Mouse (Mus musculus) ES-E14 (cell line): Measurements from ENCODE around the gene Dock2. TPM values are rescaled to one million over a fixed set of nuclear protein-coding genes. Genes with fewer than 3 reads are reported as not detected.

Experiments used
- DNase-seq: peaks from one replicate; pipeline ENCODE4 v3.0.0-alpha.2; 2013; ENCODE audit warnings: low read depth, low spot score
- H3K27ac ChIP-seq: 2 replicates; pipeline ENCODE4 v1.5.1; 2012; ENCODE audit warnings: low read depth, mild to moderate bottlenecking, low read length, moderate library complexity, mixed read lengths; ENCODE audit not compliant: poor library complexity, insufficient read depth, severe bottlenecking
- H3K36me3 ChIP-seq: 2 replicates; pipeline ENCODE4 v1.6.1; 2012; ENCODE audit warnings: mild to moderate bottlenecking, low read length, moderate library complexity, mixed read lengths; ENCODE audit not compliant: control insufficient read depth, poor library complexity, insufficient read depth, severe bottlenecking
- H3K4me1 ChIP-seq, 2 experiments: fragments of 150-350 bp in 1 of 2; sonication (generic) in 1 of 2; 2 replicates each; pipeline ENCODE4 v1.6.1; 2012; ENCODE audit warnings: low read length in 2 of 2, mild to moderate bottlenecking in 1 of 2, mixed read lengths in 1 of 2; ENCODE audit not compliant: control insufficient read depth in 2 of 2, insufficient read depth in 2 of 2, poor library complexity in 1 of 2
- H3K4me3 ChIP-seq, 2 experiments: fragments of 150-350 bp in 1 of 2; sonication (generic) in 1 of 2; 2 replicates each; pipeline ENCODE4 v1.5.1; 2012; ENCODE audit warnings: low read length in 2 of 2, low read depth in 1 of 2, mild to moderate bottlenecking in 1 of 2, mixed read lengths in 1 of 2; ENCODE audit not compliant: insufficient read depth in 1 of 2, poor library complexity in 1 of 2, severe bottlenecking in 1 of 2
- H3K9ac ChIP-seq: 2 replicates; pipeline ENCODE4 v1.6.1; 2012; ENCODE audit warnings: low read depth, mild to moderate bottlenecking, low read length, mixed read lengths; ENCODE audit not compliant: poor library complexity, insufficient read depth, severe bottlenecking
- H3K9me3 ChIP-seq: fragments of 150-350 bp; sonication (generic); 2 replicates; pipeline ENCODE4 v1.6.1; 2012; ENCODE audit warnings: low read depth, mild to moderate bottlenecking, low read length; ENCODE audit not compliant: control insufficient read depth, insufficient read depth
- CHD2 ChIP-seq: IDR thresholded peaks from 2 replicates; pipeline ENCODE4 v1.6.1; 2014; ENCODE audit warnings: mild to moderate bottlenecking, low read depth, low read length, inconsistent platforms
- HCFC1 ChIP-seq: IDR thresholded peaks from 2 replicates; pipeline ENCODE4 v1.6.1; 2012; ENCODE audit warnings: low read length, inconsistent platforms, borderline replicate concordance; ENCODE audit not compliant: insufficient read depth
- MAFK ChIP-seq: IDR thresholded peaks from 2 replicates; pipeline ENCODE4 v1.6.1; 2014; ENCODE audit warnings: mild to moderate bottlenecking, low read depth, low read length, inconsistent platforms; ENCODE audit not compliant: insufficient read depth
- ZC3H11A ChIP-seq: IDR thresholded peaks from 2 replicates; pipeline ENCODE4 v1.6.1; 2012; ENCODE audit warnings: low read depth, mild to moderate bottlenecking, inconsistent platforms, low read length, borderline replicate concordance
- ZNF384 ChIP-seq: IDR thresholded peaks from 2 replicates; pipeline ENCODE4 v1.6.1; 2012; ENCODE audit warnings: low read depth, low read length, inconsistent platforms
- in situ Hi-C, 2 experiments: fragments of 600-800 bp; cut with MboI; formaldehyde crosslinking; loops; one replicate each; pipeline ENCODE4 v1.15.1; 2025; ENCODE audit warnings: low sequenced_read_pairs in 2 of 2, inconsistent platforms in 1 of 2; ENCODE audit not compliant: unreplicated experiment in 2 of 2
- total RNA-seq: library from RNA; depleted of rRNA; stranded (reverse); fragments of 300-350 nt; gene quantifications from 2 replicates; pipeline ENCODE4 v1.2.3, GENCODE M21; 2012

Dock2 gene
- total RNA-seq, 1 experiment: 1.7 TPM

DNA sequence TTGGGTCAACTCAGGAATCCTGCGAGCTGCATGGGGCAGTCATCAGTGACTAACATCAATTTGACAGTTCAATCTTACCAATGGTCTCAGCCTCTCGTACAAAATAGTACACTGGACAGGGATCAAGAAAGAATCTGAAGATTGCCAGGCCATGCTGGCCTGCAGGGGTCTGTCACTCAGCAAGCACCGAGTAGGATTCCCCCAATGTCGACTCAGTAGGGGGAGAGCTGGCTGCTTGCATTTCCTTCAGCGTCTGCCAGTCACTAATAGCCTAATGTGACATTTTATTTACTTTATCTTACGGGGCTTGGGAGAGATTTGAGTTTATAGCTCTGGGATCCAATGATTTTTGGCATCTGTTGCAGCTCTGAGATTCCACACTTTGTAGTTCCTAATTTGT is 540.7 kb downstream of the Dock2 start:
- in situ Hi-C loops: no loop called here
- Histone ChIP-seq H3K27ac (no peak overlapping the region), H3K36me3 (no peaks in the 10 kb centered on the region), H3K4me1 (no peaks in the 10 kb centered on the region), H3K4me3 (no peak overlapping the region), H3K9me3 (no peaks in the 10 kb centered on the region), H3K9ac (no peak overlapping the region)
- TF ChIP-seq ZNF384 (no peak), HCFC1 (no peak), MAFK (no peak), CHD2 (no peak), ZC3H11A (no peak)
- no peak for DNase-seq

DNA sequence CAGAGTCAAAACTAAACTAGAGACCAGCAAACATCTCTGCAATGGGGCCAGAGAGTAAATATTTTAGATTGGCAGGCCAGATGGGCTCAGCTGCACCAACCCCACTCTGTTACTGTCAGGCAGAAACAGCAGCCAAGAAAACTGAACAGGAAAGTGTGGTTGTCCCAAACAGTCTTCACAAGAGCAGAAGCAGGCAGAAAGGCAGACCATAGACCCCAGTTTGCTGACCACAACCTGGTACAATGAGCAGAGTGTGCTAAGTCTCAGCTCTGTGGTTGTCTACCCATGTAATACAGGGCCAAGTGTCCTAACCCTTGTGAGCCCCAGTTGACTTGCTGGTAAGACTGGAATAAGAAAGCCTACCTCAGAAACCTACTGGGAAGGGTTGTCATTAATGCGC is 543.4 kb downstream of the Dock2 start:
- H3K27ac ChIP-seq: no peak overlapping the region
- no peaks in the 10 kb centered on the region for H3K9me3 ChIP-seq
- in situ Hi-C loops: no loop called here
- no peaks in the 10 kb centered on the region for H3K36me3 ChIP-seq
- no peak overlapping the region for H3K4me3 ChIP-seq
- H3K9ac ChIP-seq: no peak overlapping the region
- TF ChIP-seq ZC3H11A: no peak
- TF ChIP-seq ZNF384: no peak
- no peak for TF ChIP-seq MAFK
- TF ChIP-seq CHD2: no peak
- TF ChIP-seq HCFC1: no peak
- DNase-seq: no peak
- no peaks in the 10 kb centered on the region for H3K4me1 ChIP-seq

DNA sequence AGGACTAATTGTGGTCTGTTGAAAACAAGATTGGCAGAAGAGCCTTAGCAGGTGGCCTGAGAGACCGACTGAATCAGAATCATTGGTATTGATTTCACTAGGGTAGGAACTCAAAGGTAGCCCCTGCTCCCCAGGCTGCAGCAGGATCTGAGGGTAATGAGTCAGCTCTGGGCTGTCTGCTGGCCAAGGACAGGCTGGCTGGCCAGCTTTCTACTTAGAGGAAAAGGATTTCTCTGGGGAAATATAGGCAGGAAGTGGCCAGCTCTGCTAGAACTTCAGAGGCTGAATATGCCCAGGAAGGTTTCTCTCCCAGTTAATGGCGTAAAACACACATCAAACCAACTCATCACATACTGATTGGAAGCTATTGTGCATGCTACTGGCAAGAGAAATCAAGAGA is 544.0 kb downstream of the Dock2 start:
- H3K27ac ChIP-seq: no peak overlapping the region
- no peak overlapping the region for H3K9ac ChIP-seq
- H3K4me1 ChIP-seq: no peaks in the 10 kb centered on the region
- in situ Hi-C loops: no loop called here
- no peaks in the 10 kb centered on the region for H3K36me3 ChIP-seq
- H3K9me3 ChIP-seq: no peaks in the 10 kb centered on the region
- TF ChIP-seq HCFC1 (no peak), ZC3H11A (no peak), ZNF384 (no peak), MAFK (no peak), CHD2 (no peak)
- H3K4me3 ChIP-seq: no peak overlapping the region
- DNase-seq: no peak

DNA sequence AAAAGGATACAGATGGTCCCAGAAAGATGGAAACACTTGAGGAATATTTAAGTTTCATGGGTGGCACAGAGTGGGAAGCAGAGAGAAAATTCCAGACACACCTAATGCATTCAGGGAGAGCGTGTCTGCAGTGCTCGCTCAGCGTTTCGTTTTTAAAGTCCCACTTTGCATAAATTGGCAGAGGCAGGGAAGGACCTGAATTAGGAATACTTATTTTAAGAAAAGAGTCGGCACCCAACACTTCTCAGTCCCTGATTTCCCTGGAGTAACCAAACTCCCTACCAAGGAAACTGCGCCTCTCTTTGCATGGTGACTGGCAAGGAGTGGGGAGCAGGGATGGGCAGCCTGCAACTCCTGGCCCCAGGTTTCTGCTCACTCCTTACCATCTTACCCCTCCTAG is 546.8 kb downstream of the Dock2 start:
- H3K9me3 ChIP-seq: no peaks in the 10 kb centered on the region
- no peak for DNase-seq
- no peak overlapping the region for H3K9ac ChIP-seq
- in situ Hi-C loops: no loop called here
- no peaks in the 10 kb centered on the region for H3K4me1 ChIP-seq
- no peak overlapping the region for H3K27ac ChIP-seq
- TF ChIP-seq CHD2: no peak
- no peak for TF ChIP-seq ZC3H11A
- TF ChIP-seq MAFK: no peak
- TF ChIP-seq HCFC1: no peak
- no peak for TF ChIP-seq ZNF384
- H3K4me3 ChIP-seq: no peak overlapping the region
- H3K36me3 ChIP-seq: no peaks in the 10 kb centered on the region

DNA sequence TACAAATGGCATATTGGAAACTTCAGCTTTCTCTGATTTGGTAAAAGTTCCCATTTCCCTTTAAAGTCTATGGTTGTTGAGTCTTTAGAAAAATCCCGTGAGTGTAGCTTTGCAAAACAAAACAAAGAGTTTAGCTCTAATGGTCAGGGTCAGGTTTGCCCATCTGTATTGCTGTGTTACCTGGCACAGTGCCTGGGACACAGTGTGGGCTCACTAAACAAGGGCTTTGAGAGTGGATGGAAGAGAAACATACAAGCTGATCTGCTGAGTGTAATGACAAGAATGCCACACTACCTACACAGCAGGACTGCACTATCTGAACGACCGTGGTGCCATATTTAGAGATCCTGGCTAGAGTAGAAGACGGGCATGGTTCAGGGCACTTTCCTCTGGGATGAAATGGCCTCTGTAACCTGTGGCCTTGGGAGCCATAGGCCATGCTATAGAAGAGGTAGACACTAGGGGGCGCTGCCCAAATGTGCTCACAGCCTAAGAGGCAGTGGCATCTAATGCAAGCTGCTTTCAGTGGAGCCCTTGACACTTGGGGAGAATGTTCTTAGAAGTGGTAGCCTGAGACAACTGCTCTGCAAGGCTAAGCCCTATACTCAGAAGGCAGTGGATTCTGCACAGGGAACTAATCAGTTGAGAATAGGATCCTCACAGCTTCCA is 547.5 kb downstream of the Dock2 start:
- H3K9ac ChIP-seq: no peak overlapping the region
- in situ Hi-C loops: no loop called here
- TF ChIP-seq ZC3H11A (peak; percentile 57; the same call in 1 of the 2 replicates), MAFK (no peak)
- no peaks in the 10 kb centered on the region for H3K36me3 ChIP-seq
- peak; percentile 62 for DNase-seq
- no peaks in the 10 kb centered on the region for H3K4me1 ChIP-seq
- no peaks in the 10 kb centered on the region for H3K9me3 ChIP-seq
- H3K4me3 ChIP-seq: no peak overlapping the region
- no peak overlapping the region for H3K27ac ChIP-seq
